Mouse (Mus musculus) CD4-positive naive resting alpha-beta T cell, adult 76 days (primary cell): Measurements from ENCODE around the gene Abcb6. TPM values are rescaled to one million over a fixed set of nuclear protein-coding genes. Genes with fewer than 3 reads are reported as not detected.

Experiments used
- total RNA-seq: library from RNA; stranded (reverse); gene quantifications from one replicate; pipeline ENCODE4 v1.2.4, GENCODE M21; 2023

Gene Abcb6
- total RNA-seq: 3.5 TPM

GRCm38 (mm10) chr1:75180105-75180590, at the start of gene Abcb6:
Abcb6 (minus strand) TSS chr1:75180392.

GRCm38 (mm10) chr1:75219531-75219930, 39.3 kb upstream of the Abcb6 start, which contains the start of gene Tuba4a:
Tuba4a (minus strand) TSS chr1:75219865.

GRCm38 (mm10) chr1:75210136-75211087, 30.2 kb upstream of the Abcb6 start, which contains the start of the genes Glb1l and Stk16:
Glb1l (minus strand) TSS chr1:75210813.
Stk16 (plus strand) TSS chr1:75210838.

GRCm38 (mm10) chr1:75191622-75192402, 11.6 kb upstream of the Abcb6 start, which contains the start of the genes Ankzf1 and Atg9a:
Ankzf1 (plus strand) TSS chr1:75192151.
Atg9a (minus strand) TSS chr1:75192196.

GRCm38 (mm10) chr1:75168472-75169464, 11.4 kb downstream of the Abcb6 start, which contains the start of gene Zfand2b:
Zfand2b (plus strand) TSS chr1:75168646.

GRCm38 (mm10) chr1:75142301-75143261, 37.6 kb downstream of the Abcb6 start, which contains the start of the genes Cnppd1 and Retreg2:
Cnppd1 (minus strand) TSS chr1:75142711.
Retreg2 (plus strand) TSS chr1:75142778.

GRCm38 (mm10) chr1:75133421-75134207, 46.6 kb downstream of the Abcb6 start, which contains the start of gene Slc23a3:
Slc23a3 (minus strand) TSS chr1:75133890.

GRCm38 (mm10) chr1:75124346-75125321, 55.6 kb downstream of the Abcb6 start, which contains the start of gene Nhej1:
Nhej1 (minus strand) TSS chr1:75125200.

Other genes starting within 250 kb of the Abcb6 start
- not detected for gene Cfap65, start 244.8 kb downstream of the Abcb6 start, total RNA-seq
- 0.44 TPM for gene Ihh, start 228.7 kb downstream of the Abcb6 start, total RNA-seq
- 5.0 TPM for gene Nhej1, start 55.2 kb downstream of the Abcb6 start, total RNA-seq
- gene Slc23a3, start 46.5 kb downstream of the Abcb6 start, total RNA-seq: 5.5 TPM
- 127 TPM for gene Cnppd1, start 37.7 kb downstream of the Abcb6 start, total RNA-seq
- gene Retreg2, start 37.6 kb downstream of the Abcb6 start, total RNA-seq: 72.2 TPM
- gene Zfand2b, start 11.7 kb downstream of the Abcb6 start, total RNA-seq: 39.0 TPM
- gene Ankzf1, start 11.8 kb upstream of the Abcb6 start, total RNA-seq: 18.1 TPM
- 37.7 TPM for gene Atg9a, start 11.8 kb upstream of the Abcb6 start, total RNA-seq
- gene Glb1l, start 30.4 kb upstream of the Abcb6 start, total RNA-seq: 14.8 TPM
- gene Stk16, start 30.4 kb upstream of the Abcb6 start, total RNA-seq: 55.9 TPM
- 183 TPM for gene Tuba4a, start 39.5 kb upstream of the Abcb6 start, total RNA-seq
- gene A630095N17Rik, start 51.7 kb upstream of the Abcb6 start, total RNA-seq: not detected
- gene Dnajb2, start 56.0 kb upstream of the Abcb6 start, total RNA-seq: 44.8 TPM
- gene Ptprn, start 84.1 kb upstream of the Abcb6 start, total RNA-seq: 0.41 TPM
- gene Resp18, start 98.0 kb upstream of the Abcb6 start, total RNA-seq: not detected
- 34.7 TPM for gene Dnpep, start 137.6 kb upstream of the Abcb6 start, total RNA-seq
- gene Des, start 179.9 kb upstream of the Abcb6 start, total RNA-seq: not detected
- gene Speg, start 194.9 kb upstream of the Abcb6 start, total RNA-seq: 0.70 TPM